Mouse (Mus musculus): ENCODE data around the gene Mapk12.

The Mapk12 gene

DNA sequence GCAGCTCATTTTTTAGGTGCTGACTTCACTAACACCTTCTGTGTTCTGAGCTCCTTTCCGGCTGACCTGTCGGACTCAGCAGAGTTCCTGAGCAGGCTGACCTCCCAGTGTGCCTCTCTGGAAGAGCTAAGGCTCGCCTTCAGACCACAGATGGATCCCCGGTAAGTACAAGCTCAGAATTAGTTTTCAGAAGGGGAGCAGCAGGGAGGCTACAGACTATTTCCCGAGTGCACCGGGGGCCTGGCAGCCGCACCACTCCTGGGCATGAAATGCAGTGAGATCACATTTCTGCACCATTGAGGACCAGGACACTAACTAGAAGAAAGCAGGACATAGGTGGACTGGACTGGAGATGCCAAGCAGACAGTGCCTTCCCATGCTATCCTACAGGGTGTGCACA is 41.9 kb downstream of the Mapk12 start:
- no peak for DNase-seq (ENCODE audit: low read depth, low spot score)

DNA sequence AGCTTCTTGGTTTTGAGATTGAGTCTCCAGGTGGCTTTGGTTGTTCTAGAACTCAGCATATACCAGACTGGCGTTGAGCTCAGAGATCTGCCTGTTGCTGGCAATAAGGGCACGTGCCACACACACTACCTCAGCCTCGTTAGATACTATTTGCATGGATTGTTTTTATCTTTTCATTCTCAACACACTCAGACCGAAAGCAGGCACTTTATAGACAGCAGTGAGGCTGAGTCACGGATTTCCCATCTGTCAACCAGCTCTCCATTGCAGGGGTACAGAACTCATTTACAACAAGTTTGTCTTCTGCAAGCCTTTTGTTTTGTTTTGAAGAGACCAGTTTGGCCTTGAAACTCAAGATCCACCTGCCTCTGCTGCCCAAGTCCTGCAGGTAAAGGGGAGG is 43.1 kb downstream of the Mapk12 start:
- no peak for DNase-seq (ENCODE audit: low read depth, low spot score)

DNA sequence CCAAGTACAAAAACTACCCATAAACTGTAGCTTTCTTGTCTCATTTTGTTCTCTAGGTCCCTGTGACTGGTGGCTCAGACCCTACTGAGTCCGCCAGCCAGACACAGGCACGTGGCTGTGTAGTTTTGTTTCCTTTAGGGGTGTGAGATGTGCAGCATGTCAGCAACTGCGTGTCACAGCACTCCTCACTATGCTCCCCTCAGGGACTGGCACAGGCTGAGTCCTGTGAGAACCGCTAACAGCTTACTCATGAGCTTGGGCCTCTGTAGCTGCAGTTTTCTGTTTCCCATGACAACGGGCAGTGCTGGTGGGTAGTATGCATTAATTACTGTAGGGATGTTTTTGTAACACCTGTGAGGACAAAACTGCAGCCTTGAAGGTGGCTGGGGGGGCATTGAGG is 48.3 kb downstream of the Mapk12 start:
- no peak for DNase-seq (ENCODE audit: low read depth, low spot score)

DNA sequence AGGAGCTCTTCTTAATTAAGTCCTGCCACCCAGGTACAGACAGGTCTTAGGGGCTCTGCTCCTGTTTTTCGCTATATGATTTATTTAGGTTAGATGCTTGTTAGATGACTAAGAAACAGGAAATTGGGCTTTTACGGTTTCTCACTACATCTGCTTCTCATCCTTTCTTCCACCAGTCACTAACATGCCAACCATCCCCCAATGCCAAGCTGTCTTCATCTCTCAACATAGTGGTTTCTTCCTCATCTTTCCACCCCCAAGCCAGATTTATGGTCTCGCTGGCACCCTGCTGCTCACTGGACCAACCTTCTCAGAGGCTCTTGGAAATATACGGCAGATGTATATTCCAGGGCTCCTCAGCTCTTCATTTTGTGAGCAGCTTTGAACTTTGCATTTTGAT is 49.8 kb downstream of the Mapk12 start:
- no peak for DNase-seq (ENCODE audit: low read depth, low spot score)

DNA sequence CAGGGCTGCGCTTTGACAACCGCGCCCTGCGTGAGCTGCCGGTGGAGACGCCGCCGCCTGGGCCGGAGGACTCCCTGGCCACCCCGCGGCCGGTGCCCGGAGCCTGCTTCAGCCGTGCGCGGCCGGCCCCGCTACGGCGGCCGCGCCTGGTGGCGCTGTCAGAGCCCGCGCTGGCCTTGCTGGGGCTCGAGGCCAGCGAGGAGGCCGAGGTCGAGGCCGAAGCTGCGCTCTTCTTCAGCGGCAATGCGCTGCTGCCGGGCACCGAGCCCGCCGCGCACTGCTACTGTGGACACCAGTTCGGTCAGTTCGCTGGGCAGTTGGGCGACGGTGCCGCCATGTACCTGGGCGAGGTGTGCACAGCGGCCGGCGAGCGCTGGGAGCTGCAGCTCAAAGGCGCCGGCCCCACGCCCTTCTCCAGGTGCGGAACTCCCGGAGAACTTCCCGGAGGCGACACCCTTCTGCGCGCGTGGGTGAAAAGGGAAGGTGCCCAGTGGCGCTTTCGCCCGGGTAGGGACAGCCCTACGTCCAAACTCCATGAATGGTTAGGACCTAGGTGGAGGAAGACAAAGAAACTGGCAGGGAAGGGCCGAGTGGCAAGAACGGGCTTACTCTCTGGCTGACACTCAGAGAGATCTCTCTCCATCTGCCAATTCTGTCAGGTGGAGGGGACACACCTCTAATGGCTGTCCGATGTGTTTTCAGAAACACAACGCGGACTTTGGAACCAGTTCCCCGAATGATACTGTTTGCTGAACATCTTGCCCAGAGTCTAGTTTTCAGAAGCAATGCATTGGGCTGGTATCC is 51.1 kb downstream of the Mapk12 start:
- DNase-seq (ENCODE audit: low read depth, low spot score): no peak

DNA sequence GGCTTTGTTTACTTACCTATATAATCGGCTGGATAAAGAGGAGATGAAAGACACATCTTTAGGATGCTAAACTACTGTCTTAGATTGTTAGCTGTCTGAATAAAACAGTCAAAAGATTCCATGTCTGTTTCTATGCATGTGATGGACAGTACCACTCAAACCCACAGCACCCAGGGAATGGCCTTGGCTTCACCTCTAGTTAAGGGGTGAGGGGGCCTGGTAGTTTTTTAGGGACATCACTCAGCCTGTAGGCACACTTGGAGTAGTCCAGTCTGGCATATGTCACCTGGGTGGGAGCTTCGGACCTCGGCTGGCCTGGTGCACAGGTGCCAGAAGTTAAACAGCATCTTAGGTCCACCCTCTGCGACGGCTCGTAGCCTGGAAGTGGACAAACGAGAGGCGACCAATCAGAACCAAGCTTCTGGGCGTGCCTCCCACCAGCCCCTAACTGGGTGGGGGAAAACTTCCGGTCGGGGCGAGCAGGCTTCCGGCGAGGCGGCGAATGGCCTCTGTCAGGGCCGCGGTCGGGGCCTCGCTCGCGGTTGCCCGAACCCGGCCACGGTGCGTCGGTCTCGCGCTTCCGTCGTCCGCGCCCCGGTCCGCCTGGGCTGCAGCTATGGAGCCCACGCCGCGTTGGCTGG is 51.8 kb downstream of the Mapk12 start, which contains the start of gene Selenoo:
Selenoo (plus strand) TSS at position 478 of the 641 bp plus-strand sequence.
- peak; percentile 75 for DNase-seq (ENCODE audit: low read depth, low spot score)

DNA sequence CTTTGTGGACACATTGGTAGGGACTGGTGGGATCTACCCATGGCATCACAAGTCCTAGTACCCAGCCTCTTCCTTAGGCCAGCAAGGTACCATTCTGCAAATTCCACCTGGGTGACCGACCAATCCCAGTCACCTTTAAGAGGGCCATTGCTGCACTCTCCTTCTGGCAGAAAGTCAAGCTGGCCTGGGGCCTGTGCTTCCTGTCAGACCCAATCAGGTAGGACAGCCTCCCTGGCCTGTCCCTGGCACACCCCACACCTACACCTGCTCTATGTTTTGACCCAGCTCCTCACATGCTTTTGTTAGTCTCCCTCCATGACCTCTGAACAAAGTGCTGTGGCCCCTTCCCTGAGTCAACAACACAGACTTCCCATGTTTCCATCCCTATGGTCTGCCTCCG is 55.7 kb downstream of the Mapk12 start:
- DNase-seq (ENCODE audit: low read depth, low spot score): no peak

DNA sequence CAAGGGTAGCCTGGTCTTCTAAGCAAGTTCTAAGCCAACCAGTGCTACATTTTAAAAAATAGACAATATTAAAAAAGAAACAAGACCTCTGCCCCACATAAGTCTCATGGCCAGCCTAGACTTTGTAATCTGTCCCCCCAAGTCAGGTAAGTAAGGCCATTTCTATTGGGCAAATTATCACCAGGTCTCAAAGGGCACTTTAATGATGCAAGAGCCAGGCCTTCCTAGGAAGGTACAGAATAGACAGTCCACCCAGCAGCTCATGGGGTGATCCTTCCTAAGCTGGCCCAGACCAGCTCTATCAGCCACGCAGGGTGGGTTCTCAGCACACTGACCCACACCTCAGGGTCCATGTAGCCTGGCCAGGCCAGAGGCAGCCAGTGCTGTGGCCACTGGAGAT is 56.6 kb downstream of the Mapk12 start:
- no peak for DNase-seq (ENCODE audit: low read depth, low spot score)

Measured in brain, embryonic 18.5 days (tissue).